Mouse (Mus musculus) yolk sac, embryonic 10.5 days (tissue): ENCODE results near the gene Grin2b.
"Not testable (repeated sequence)": the region's sequence is repeated elsewhere in the genome, so short reads cannot be mapped to it uniquely, and the experiment has no call there.

Experiments
- DNase-seq: peaks from one replicate; pipeline ENCODE4 v3.0.0-alpha.2; 2017; ENCODE audit warnings: low spot score

The Grin2b gene

DNA sequence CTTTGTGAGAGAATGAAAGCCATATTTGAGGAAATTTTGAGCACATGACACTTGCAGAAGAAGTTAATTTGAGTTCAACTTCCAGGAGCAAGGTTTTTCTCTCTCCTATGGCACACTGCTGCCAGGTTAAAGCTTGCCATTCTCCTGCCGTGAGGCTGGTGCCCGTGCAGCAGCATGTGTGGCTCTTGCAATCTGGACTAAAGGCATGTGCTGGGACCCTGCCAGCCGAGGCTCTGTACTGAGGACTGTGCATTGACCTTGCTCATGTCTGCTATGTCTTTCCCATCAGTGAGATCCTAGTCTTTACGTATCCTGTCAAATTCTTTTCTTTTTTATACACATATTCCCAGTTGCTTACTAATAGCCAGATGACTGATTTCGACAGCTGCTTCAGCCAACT is 268.9 kb downstream of the Grin2b start:
- no peak for DNase-seq

DNA sequence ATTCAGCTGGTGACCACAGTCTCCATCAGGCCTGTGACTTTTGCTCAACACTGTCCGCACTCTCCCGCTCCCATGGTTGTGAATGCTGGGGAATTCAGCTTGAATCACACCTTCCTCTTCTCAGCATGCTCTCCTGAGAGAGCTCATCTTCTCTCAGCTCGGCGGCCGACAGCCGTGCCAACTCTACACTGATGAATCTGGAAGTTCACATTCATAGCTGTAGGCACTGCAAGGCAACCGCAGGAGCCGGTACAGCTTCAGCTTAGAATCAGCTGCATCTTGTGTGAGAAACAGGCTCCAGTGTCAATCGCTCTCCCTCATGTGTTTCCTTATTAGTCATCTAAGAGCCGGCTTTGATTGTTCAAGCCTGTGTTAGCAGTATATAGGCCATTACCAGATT is 272.9 kb downstream of the Grin2b start:
- DNase-seq: no peak

DNA sequence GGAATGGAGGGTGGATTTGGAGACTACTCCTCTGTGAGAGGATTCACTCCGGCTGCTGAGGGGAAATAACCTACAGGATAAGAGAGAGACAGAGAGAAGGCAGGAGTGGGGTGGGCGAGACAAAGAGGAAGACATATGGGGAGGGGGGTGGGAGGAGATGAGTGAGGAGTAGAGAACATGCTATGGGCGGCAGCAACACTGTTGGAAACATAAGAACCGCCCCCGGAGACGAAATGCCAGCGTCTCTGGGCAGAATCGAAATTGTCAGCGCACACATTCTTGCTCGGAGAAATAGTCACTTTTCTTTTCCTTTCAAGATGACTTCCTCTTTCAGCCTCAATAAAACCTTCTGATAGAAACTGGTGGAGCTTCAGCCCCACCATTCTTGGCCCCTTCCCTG is 274.1 kb downstream of the Grin2b start:
- DNase-seq: no peak

DNA sequence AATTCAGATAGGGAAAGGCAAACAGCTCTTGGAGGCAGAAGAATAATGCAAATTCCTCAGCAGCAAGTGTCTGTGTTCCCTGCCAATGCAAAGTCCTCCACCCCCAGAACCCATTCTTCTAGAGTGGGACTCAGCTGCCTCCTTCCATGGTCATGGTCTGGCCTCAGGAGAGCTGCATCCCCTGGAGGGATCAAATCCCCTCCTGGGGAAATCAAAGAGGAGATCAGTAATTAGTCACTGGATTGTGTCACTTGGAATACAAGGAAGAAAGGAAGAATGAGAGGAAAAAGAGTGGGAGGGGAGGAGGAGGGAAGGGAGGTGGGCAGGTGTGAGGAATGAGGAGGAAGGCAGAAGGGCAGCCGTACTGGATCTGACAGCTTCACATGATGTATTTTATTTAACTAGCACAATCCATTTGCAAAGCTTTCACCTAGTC is 278.5 kb downstream of the Grin2b start:
- no peak for DNase-seq

DNA sequence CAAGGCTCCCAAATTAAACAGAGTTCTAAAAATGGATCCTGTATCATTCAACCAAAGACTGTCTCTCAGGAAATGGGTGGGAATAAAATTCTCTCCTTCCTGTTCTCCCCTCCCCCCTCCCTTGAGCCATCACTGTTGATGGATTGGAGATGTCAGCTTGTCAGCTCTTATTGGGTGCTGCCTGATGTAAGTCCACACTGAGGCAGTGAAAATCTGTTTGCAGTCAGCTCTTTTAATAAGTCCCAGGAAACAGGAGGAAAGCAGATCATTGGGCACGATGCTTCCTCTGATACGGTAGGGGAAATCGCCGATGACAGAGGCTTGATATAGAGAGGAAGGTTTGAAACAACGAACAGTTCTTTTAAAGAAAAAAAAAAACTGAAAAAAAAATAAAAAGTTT is 290.7 kb downstream of the Grin2b start:
- DNase-seq: no peak

DNA sequence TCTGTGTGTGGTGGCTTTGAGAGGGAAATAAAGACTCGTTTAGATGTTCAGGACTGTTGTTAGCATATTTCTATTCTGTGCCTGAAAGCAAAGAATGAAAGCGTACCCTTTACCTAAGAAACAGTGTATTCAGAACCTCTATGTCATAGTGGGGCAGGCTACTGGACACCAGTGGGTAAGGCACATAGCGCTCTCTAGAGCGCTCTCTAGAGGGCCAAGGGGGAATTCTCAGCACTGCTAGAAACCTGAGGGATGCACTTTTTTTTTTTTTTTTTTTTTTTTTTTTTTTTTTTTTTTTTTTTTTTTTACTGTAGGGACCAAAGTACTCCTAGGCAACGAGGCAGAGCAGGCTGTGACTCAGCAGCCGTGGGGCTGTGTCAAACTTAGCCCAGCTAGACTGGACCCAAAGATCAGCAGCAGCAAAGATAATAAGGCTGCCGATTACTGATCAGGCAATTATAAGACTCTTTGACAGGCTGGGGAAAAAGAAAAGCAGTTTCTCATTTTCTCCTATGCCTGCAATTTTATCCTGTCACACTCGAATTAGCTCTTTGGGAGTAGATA is 297.1 kb downstream of the Grin2b start:
- no peak for DNase-seq

DNA sequence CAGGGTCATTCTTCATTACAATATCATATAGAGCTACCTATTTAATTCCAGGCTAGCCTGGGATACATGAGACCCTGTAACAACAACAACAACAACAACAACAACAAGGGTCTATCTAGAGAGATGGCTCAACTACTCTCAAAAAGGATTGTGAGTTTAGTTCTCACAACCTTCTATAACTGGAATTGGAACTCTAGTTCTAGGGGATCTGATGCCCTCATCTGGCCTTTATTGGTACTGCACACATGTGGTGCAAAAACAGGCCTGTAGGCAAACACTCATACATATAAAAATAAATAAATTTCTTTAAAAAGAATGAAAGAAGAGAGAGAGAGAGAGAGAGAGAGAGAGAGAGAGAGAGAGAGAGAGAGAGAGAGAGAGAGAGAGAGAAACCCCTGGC is 298.7 kb downstream of the Grin2b start:
- no peak for DNase-seq

DNA sequence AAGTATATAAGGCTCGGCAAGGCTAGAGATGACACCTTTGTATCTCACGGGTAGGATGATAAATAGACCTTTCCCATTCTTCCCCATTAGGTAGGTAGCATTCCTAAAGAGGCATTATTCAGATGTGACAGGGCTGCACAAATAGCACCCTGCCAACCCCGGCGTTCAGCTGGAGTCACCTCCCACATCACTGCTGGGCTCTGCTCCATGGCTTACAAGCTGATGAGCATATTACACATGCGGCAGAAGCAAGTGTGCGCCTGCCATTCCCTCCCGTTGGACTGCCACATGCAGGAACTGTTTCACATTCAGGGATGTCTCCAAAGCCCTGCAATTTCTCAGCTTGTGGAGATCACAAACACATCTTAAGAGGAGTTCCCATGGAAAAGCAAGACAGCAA is 307.5 kb downstream of the Grin2b start:
- DNase-seq: no peak

DNA sequence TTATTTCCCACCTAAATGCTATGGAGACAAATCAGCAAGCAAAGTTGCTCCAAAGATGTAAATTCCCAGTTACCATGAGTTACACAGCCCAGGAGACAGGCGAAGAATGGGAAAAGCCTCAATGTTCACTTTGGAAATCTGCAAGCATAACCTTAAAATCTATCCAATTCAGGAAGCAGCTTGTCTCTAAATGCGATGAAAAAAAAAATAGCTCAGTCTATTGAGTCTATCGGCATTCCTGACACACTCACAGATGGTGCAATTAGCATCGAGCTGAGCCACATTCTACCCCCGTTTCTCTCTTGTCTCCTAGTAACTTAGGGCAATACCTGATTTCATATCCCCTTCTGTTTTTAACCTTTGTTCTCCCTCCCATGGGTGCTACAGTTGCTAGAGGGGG is 309.3 kb downstream of the Grin2b start:
- DNase-seq: no peak

DNA sequence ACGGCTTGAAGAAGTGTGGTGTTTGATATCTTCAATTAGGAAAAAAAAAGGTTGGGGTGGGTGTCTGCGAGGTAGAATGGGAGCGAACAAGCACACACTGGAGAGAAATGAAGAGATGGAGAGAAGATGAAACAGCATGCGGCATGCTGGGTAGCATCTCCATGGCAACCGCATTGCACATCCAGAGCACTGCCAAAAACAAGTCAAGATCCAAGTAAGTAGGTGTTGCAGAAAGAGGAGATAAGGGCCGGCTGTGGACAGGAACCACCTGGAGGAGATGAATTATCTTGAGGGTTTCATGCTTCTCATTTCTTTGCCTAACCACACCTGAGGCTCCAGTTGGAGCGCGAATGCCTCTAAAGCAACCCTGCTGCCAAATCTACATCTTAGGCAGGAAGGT is 313.8 kb downstream of the Grin2b start:
- DNase-seq: no peak

DNA sequence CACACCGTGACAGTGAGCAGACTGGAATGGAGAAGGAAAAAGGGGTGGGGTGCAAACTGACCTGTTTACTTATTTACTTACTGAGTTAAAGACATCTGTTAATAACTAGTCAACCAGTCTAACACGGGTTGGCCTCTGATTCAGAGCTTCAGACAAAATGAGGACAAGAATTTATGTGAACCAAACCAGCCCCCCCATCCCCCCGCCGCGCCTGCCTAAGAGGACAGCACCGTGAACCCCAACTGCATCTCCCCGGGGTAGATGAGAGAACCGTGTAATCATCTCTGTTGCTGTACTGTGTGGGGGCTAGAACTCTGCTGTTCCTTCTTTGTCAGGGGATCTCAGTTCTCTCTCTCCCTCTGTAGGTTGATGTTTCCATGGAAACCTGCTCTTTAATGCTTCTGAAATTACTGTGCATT is 319.1 kb downstream of the Grin2b start:
- DNase-seq: no peak

DNA sequence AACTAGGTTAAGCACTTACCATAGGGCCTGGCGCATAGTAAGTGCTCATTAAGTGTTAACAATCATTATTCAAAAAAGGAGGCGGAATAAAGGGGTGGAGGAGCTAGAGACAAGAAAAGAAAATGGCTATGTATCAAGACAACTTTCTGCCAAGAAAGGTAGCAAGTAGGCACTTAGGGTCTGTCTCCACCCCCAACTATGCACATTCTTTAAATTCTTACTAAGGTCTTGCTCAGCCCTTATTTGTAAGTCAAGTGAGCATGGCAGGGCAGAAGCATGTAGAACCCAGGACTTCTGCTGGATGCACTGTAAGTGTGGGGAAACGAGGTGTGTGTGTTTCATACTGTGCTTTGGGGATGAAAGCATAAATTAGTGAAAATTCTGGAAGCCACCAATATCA is 329.6 kb downstream of the Grin2b start:
- DNase-seq: no peak

DNA sequence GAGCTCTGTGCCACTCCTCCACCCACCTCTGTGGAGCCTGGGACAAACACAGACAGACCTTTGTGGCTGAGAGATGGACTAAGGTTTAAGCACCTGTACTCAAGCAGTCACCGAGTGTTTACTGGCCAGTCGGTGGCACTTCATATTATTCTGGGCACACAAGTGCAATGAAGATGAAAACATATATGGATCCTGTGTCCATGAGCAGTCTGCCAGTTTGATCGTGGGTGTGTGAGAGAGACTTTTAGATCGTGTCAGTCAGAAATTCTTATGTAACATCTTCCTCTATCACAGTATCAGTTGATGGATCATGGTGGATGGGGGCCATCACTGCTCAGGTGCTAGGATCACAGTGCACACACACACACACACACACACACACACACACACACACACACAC is 337.0 kb downstream of the Grin2b start:
- DNase-seq: no peak

DNA sequence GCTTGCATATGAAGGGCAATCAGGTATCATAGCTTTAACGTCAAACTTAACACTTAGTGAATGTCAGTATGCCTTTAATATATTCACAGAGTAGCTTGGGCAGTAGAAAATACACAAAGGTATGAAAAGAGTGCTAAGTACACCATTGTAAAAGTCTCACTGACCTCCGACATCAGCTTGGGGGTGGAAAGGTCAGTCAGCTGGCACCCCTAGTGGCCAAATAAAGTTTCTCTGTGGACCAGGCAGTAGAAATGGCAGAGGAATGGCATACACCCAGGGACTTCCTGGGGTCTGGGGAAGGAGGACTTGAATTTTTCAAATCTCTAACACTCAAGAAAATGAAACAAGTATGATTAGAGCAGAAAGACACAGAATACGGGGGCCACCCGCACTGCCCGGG is 339.8 kb downstream of the Grin2b start:
- no peak for DNase-seq

DNA sequence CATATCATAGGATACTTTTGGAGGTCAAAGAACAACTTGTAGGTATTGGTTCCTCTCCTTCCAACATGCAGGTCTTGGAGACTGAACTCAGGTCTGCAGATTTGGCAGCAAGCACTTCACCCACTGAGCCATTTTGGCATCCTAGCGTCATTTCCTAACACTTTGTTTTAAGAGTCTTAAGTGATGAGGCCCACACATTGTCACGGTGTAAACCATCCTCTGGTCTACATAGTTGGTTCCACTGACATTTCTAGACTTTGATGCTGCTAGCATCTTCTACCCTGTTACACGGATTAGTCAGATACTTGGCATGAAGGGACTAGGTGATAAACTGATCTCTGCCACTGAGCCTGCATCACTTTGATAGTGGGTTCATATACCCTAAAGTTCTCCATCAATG is 341.3 kb downstream of the Grin2b start:
- DNase-seq: no peak

DNA sequence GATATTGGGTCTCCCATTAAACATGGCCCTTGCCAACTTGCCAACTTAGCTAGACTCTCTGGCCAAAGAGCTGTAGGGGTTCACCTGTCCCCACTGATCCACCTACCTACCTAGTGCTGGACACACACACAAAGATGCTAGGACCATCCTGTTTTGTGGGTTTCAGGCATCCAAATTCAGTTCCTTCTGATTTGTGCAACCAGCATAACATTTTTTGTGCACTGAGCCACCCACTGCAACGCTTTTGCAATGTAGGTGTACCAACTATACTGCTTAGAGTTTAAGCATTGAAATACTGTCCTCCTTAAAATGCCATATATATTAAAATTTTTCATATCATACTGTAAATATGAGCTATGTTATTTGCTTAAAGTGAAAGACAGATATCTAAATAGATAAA is 342.3 kb downstream of the Grin2b start:
- no peak for DNase-seq

DNA sequence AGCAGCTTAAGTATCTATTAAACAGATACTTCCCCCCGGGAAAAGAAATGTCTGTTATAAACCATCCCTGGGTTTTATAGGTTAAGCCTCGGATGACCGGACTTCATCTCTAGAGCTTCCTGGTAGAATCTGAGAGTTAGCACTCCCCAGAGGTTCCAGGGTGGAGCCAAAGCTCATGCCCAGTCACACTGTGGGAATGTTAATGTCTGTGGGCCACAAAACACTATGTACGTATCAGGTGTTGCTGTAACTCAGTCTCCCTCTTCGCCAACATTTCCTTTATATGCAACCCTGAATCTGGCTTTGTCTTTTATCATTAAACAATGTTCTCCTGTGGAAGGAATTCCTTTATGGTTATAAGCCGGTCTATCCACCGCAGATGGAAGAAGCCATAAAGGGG is 343.9 kb downstream of the Grin2b start:
- no peak for DNase-seq

DNA sequence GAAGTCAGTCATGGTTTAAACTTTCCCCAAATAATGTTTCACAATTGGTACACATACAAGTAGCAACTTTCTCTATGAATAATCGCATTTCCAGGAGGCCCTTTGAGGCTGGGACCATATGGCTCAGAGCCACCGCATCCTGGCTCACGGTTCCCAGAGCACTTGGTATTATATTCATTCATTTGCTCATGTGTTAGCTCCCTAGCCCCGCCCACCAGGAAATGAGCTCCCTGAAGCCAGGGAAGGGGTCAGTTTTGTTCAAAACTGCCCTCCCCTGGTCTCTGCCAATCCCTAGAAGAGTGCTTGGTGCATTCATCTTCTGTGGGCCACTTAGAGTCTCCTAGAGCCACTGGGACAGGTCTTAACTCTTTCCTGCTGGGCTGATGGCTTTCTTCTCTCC is 344.3 kb downstream of the Grin2b start:
- no peak for DNase-seq

DNA sequence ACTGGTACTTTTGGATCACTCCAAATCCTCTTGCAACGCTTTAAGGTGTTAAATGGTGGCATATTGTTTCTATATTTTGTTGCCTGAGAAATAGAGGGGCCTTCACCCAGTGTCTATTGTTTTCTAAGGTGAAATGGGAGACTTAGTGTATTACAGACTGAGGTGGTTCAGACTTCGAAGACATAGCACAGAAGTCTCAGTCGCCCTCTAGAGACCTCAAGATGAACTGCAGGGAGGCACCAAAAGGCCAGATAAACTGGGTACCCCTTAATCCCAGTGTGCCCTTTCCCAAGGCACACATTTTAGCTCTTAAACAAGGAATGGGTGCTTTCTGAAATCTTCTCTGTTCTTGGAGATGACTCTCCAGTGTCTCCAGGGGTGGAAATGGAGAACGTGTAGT is 345.4 kb downstream of the Grin2b start:
- DNase-seq: peak; percentile 7

DNA sequence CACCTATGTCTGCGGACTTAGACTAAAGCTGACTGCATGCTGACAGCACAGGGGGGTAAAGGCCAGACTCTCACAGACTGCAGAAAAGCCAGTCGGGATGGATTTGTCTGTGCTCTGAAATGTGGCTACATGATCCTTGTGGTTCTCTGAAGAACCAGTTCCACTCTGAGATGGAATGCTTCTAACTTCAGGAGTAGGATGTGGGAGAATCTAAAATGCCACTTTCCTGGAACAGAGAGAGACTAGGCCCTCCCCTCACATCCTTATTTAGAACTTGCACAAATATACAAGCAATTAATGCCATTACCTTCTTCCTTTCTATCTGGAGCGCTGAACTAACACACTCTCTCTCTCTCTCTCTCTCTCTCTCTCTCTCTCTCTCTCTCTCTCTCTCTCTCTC is 346.0 kb downstream of the Grin2b start:
- DNase-seq: no peak

DNA sequence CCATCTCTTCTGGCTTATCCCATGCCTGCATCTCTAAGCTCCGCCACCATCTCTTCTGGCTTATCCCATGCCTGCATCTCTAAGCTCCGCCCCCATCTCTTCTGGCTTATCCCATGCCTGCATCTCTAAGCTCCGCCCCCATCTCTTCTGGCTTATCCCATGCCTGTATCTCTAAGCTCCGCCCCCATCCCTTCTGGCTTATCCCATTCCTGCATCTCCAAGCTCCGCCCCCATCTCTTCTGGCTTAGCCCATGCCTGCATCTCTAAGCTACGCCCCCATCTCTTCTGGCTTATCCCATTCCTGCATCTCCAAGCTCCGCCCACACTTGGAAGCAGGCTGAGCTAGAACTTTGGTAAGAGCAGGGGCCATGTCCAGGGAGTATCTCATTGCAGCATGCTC is 346.5 kb downstream of the Grin2b start:
- not testable (repeated sequence) for DNase-seq

DNA sequence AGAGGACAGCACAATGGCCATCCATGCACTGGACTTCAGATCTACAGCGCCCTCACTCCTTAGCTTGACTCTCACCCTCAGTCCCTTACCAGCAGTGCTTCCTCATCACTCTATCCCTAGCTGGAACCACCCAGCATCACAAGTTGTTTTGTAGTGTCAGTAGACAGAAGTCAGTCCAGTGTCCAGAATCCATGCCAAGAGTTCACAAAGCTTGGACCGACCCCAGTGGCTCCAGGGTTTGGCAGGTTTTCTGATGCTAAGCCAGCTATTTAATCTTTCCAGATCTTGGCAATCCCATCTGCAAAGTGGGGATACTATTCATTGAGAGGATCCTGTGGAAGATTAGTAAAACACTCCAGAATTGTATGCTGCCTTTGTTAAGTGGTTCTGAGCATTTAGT is 355.9 kb downstream of the Grin2b start:
- DNase-seq: no peak

DNA sequence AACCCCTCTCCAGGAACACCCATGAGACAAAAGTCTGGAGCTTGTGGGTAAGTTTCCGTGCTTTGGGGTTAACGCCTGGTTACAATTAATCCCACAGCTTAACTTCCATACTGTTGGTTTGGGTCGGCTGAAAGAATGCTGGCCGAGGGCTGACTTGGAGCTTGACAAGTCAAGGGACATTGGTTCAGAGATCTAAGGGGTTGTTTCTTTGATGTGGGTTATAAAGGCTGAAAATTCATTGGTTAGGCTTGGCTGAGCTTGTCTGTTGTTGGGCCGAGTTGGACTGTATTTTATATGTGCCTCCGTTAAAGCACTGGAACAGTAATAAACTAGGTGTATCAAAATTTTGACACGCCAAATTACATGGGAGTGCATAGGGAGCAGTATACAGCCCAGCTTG is 359.6 kb downstream of the Grin2b start:
- DNase-seq: no peak

DNA sequence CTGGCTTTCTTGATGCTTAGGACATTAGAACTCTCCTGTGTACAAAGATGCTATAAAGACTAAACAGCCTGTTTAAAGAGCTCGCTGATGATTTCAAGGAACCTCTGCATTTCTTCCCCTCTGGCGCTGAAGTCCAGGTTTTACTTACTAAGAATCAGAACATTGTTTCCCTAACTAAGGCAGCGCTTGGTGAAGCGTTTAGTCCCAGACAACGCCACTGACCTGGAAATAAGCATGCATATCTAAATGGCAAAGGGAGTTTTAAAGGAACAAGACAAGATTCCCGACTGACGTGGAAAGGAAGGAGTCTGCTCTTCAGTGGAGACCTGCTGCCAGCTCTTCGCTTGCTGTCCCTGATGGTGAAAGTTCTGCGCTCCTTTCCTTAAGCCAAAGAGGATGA is 367.9 kb downstream of the Grin2b start:
- no peak for DNase-seq

DNA sequence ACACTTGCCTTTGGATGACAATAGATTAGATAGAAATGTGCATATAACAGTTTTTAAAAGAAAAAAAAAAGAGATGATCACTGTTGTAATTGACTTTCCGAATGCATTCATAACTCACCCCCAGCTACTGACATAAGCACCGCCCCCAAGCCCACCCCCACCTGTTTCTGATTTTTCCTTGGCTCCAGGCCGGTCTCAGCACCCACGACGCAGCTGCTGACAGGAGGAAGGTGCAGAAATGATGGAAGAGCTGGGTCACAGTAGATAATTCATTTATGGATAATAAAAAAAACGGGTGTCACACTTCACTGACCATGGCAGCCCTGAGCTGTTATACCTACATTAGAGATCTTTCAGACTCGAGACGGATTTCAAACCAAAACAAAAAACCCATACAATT is 373.4 kb downstream of the Grin2b start:
- no peak for DNase-seq
